In genomic region chr17:26594171-26594570, GRCm38 (mm10) we compare ENCODE assay signal across 15 mouse cellular contexts. TPM values are rescaled to one million over a fixed set of nuclear protein-coding genes. Genes with fewer than 3 reads are reported as not detected.
A peak's percentile ranks its signal among the peaks of the same experiment; 100 is the strongest.
DNase-seq lines count a peak whose midpoint lies in the region; ATAC-seq and TF ChIP-seq lines count a peak whose summit lies in the region.
"Had no signal": no experiment of that assay in that cellular context is flagged by ENCODE, and none has a peak within 500 bp of the region (broad histone marks: within the 10 kb centered on the region; RNA-seq: fewer than 3 reads in every experiment).

No protein-coding gene starts in this region.

- H3K4me2 ChIP-seq in heart, embryonic 14.5 days (ENCODE audit: low read length), result no peak overlapping the region
- H3K4me2 ChIP-seq: embryonic facial prominence, embryonic 12.5 days; limb, embryonic 13.5 days; midbrain, embryonic 11.5 days; neural tube, embryonic 15.5 days had no signal

- no peak for ATAC-seq in heart, embryonic 14.5 days (ENCODE audit: insufficient number of reproducible peaks, insufficient read depth, low FRiP score, low read depth)

- no peaks in the 10 kb centered on the region for H3K9me3 ChIP-seq in heart, embryonic 14.5 days (ENCODE audit: control insufficient read depth, low read length)
- H3K9me3 ChIP-seq: embryonic facial prominence, embryonic 12.5 days; limb, embryonic 13.5 days; neural tube, embryonic 15.5 days had no signal

- TF ChIP-seq POLR2A in thymus, adult 2 months (IDR thresholded peaks at IDR 0.05; ENCODE audit: control insufficient read depth, extremely low read depth, insufficient read depth, low read length, poor library complexity), result no peak

- H3K36me3 ChIP-seq in heart, embryonic 14.5 days (ENCODE audit: control insufficient read depth, insufficient read depth, low read length), result peaks cover 18% of the 10 kb centered on the region; the same call in 1 of the 2 replicates
- no peaks in the 10 kb centered on the region for H3K36me3 ChIP-seq in thymus, adult 2 months (ENCODE audit: control insufficient read depth, insufficient read depth, low read length)

- H3K27me3 ChIP-seq in heart, embryonic 14.5 days (ENCODE audit: control insufficient read depth, insufficient read depth, low read length), result no peaks in the 10 kb centered on the region
- H3K27me3 ChIP-seq in thymus, adult 2 months (ENCODE audit: control insufficient read depth, insufficient read depth, low read length), result no peaks in the 10 kb centered on the region
- H3K27me3 ChIP-seq: CH12.LX; embryonic facial prominence, embryonic 12.5 days; limb, embryonic 13.5 days; neural tube, embryonic 15.5 days had no signal

- DNase-seq in heart, postnatal 25 days (ENCODE audit: low spot score), result no peak
- no peak for DNase-seq in thymus, adult 2 months
- no peak for DNase-seq in thymus, adult 18-20 months
- DNase-seq in embryo, embryonic 10.5 days (ENCODE audit: low spot score), result no peak
- DNase-seq in c-Kit-positive CD71-positive TER-119-positive erythroid progenitor cells, embryonic 14.5 days (ENCODE audit: low spot score), result no peak
- DNase-seq: cerebellum, adult 11-12 months; lung, adult 2 months had no signal

- no peak for TF ChIP-seq CTCF in thymus, adult 2 months (IDR thresholded peaks at IDR 0.05; ENCODE audit: borderline replicate concordance, control insufficient read depth, extremely low read depth, insufficient read depth, low read length, poor library complexity)

- H3K27ac ChIP-seq in heart, embryonic 14.5 days (replicated peaks in 1 of 2; ENCODE audit: control insufficient read depth in 1 of 2, insufficient read depth in 1 of 2, low read depth in 2 of 2, low read length in 2 of 2), result peak overlapping the region; percentile 99 to 100; a peak in 2 of 4 replicates
- peak overlapping the region; percentile 68 for H3K27ac ChIP-seq in thymus, adult 2 months (ENCODE audit: control insufficient read depth, insufficient read depth, low read length)
- peak overlapping the region; percentile 99 for H3K27ac ChIP-seq in brown adipose tissue, adult 24 weeks (replicated peaks; ENCODE audit: low read depth, low read length)
- H3K27ac ChIP-seq: embryonic facial prominence, embryonic 12.5 days; neural tube, embryonic 15.5 days had no signal

- H3K9ac ChIP-seq in heart, embryonic 14.5 days (ENCODE audit: low read length), result peak overlapping the region; percentile 21; the same call in 1 of the 2 replicates
- H3K9ac ChIP-seq: embryonic facial prominence, embryonic 12.5 days; limb, embryonic 13.5 days; neural tube, embryonic 15.5 days had no signal

- intact Hi-C loops in heart, postnatal 25 days (cut with DNase I), result no loop called here

- peaks cover 38 to 55% of the 10 kb centered on the region in 2 experiments for H3K4me1 ChIP-seq in heart, embryonic 14.5 days (ENCODE audit: control insufficient read depth in 2 of 2, insufficient read depth in 2 of 2, low read length in 2 of 2)
- peaks cover 55% of the 10 kb centered on the region for H3K4me1 ChIP-seq in thymus, adult 2 months (replicated peaks; ENCODE audit: control insufficient read depth, insufficient read depth, low read length)
- peaks cover 47% of the 10 kb centered on the region for H3K4me1 ChIP-seq in brown adipose tissue, adult 24 weeks (ENCODE audit: control insufficient read depth, insufficient read depth, insufficient read length, low read length)

- WGBS in heart, embryonic 14.5 days, result 71% methylated on average over 7 of the region's 7 CpGs
- 84% methylated on average over 7 of the region's 7 CpGs for WGBS in thymus, adult 2 months

- H3K4me3 ChIP-seq in heart, embryonic 14.5 days (ENCODE audit: control insufficient read depth in 1 of 2, insufficient read depth in 1 of 2, low read depth in 1 of 2, low read length in 2 of 2), result no peak overlapping the region
- H3K4me3 ChIP-seq in thymus, adult 2 months (ENCODE audit: control insufficient read depth, insufficient read depth, low read length), result no peak overlapping the region
- no peak overlapping the region for H3K4me3 ChIP-seq in brown adipose tissue, adult 24 weeks (ENCODE audit: insufficient read depth, low read depth, low read length)
- H3K4me3 ChIP-seq: embryonic facial prominence, embryonic 12.5 days; layer of hippocampus, adult 2 months; limb, embryonic 13.5 days; neural tube, embryonic 15.5 days had no signal

RNA-seq across cellular contexts. Expression of gene Dusp1, which starts 32.2 kb away (rescaled TPM):
- 30.2 and 36.9 TPM in 2 replicates for polyA plus RNA-seq in heart, embryonic 14.5 days (2014; fragmentation: Nextera tagmentation; extraction: Ambion mirVana)
- 10 to 100 TPM; 44.8 to 66.4 TPM for total RNA-seq in heart, postnatal 25 days (2021)
- 53.8 and 59.3 TPM in 2 replicates for polyA plus RNA-seq in thymus, adult 2 months (2012; rRNA removed)
- 44.4 and 326 TPM in 2 replicates for polyA plus RNA-seq in brown adipose tissue, adult 24 weeks (2012; ENCODE audit: insufficient read depth, insufficient read length, missing spikeins)

RNA-seq across cellular contexts. Expression of gene Ergic1, which starts 32.9 kb away (rescaled TPM):
- polyA plus RNA-seq in heart, embryonic 14.5 days (2014; fragmentation: Nextera tagmentation; extraction: Ambion mirVana), result 120 and 121 TPM in 2 replicates
- 10 to 100 TPM; 54.2 to 58.4 TPM for total RNA-seq in heart, postnatal 25 days (2021)
- polyA plus RNA-seq in thymus, adult 2 months (2012; rRNA removed), result 80.2 and 86.3 TPM in 2 replicates
- polyA plus RNA-seq in brown adipose tissue, adult 24 weeks (2012; ENCODE audit: insufficient read depth, insufficient read length, missing spikeins), result 124 and 179 TPM in 2 replicates
